Mouse (Mus musculus) lung, embryonic 14.5 days (tissue): Measurements from ENCODE around the gene Ncmap. TPM values are rescaled to one million over a fixed set of nuclear protein-coding genes. Genes with fewer than 3 reads are reported as not detected.

Experiments used
- ATAC-seq: fragments of 200-750 bp; cut with Nextera tagmentation; 2 replicates; pipeline ENCODE4 v1.8.0; 2017; ENCODE audit warnings: mild to moderate bottlenecking, moderate TSS enrichment, moderate library complexity; ENCODE audit not compliant: insufficient read depth
- DNase-seq: peaks from one replicate; pipeline ENCODE4 v3.0.0-alpha.2; 2015
- H3K27ac ChIP-seq: fragments of 300-500 bp; sonication (generic); 2 replicates; pipeline ENCODE4 v1.5.1; 2014; ENCODE audit warnings: low read depth, mild to moderate bottlenecking, moderate library complexity
- H3K27me3 ChIP-seq: fragments of 300-500 bp; sonication (generic); 2 replicates; pipeline ENCODE4 v1.6.1; 2014; ENCODE audit warnings: low read length, control low read depth; ENCODE audit not compliant: insufficient read depth
- H3K36me3 ChIP-seq: fragments of 300-500 bp; sonication (generic); 2 replicates; pipeline ENCODE4 v1.6.1; 2014; ENCODE audit warnings: control low read depth; ENCODE audit not compliant: insufficient read depth
- H3K4me1 ChIP-seq: fragments of 300-500 bp; sonication (generic); 2 replicates; pipeline ENCODE4 v1.6.1; 2014; ENCODE audit warnings: antibody characterized with exemption, control low read depth; ENCODE audit not compliant: insufficient read depth
- H3K4me2 ChIP-seq: fragments of 300-500 bp; sonication (generic); 2 replicates; pipeline ENCODE4 v1.6.1; 2014; ENCODE audit warnings: mild to moderate bottlenecking
- H3K4me3 ChIP-seq: fragments of 300-500 bp; sonication (generic); 2 replicates; pipeline ENCODE4 v1.5.1; 2014; ENCODE audit warnings: low read depth, low read length
- H3K9ac ChIP-seq: fragments of 300-500 bp; sonication (generic); 2 replicates; pipeline ENCODE4 v1.6.1; 2014
- H3K9me3 ChIP-seq: fragments of 300-500 bp; sonication (generic); 2 replicates; pipeline ENCODE4 v1.6.1; 2016; ENCODE audit warnings: low read depth, low read length, control low read depth
- CTCF ChIP-seq: IDR thresholded peaks from 2 replicates; pipeline ENCODE4 v1.5.1; 2016; ENCODE audit warnings: antibody characterized with exemption, low read depth
- WGBS: fragments of 180-500 bp; shearing (Covaris S2); extraction: QIAGEN DNeasy Blood & Tissue Kit; methylation state at CpG from one replicate; pipeline ENCODE4 v1.1.7; 2014; 5-methylcytosine and 5-hydroxymethylcytosine counted together
- polyA plus RNA-seq: library from polyadenylated mRNA; unstranded; fragments of >200 nt; fragmentation: Nextera tagmentation; extraction: Ambion mirVana; gene quantifications from 2 replicates; pipeline ENCODE4 v1.2.1, GENCODE M21; 2014

Gene Ncmap
- 4.6 and 6.9 TPM in 2 replicates for polyA plus RNA-seq

- peak within 1 kb of the TSS; percentile 81 for H3K4me2 ChIP-seq
- peaks cover 30% of the 10 kb centered on the region for H3K27me3 ChIP-seq
- H3K27ac ChIP-seq: no peak within 1 kb of the TSS
- H3K9ac ChIP-seq: peak within 1 kb of the TSS; percentile 46
- H3K36me3 ChIP-seq: no peaks in the 10 kb centered on the region
- TF ChIP-seq CTCF: no peak
- WGBS: 2% methylated on average over 29 of the region's 29 CpGs
- ATAC-seq: peak; percentile 44; the same call in 1 of the 2 replicates
- DNase-seq: no peak
- H3K4me1 ChIP-seq: no peaks in the 10 kb centered on the region
- peak within 1 kb of the TSS; percentile 41 for H3K4me3 ChIP-seq
- no peaks in the 10 kb centered on the region for H3K9me3 ChIP-seq
Observed at GRCm38 (mm10) chr4:135397991-135398390, at the start of gene Ncmap. Gene Ncmap (minus strand): TSS chr4:135398227.

- no peaks in the 10 kb centered on the region for H3K27me3 ChIP-seq
- WGBS: 70% methylated on average over 5 of the region's 5 CpGs
- H3K27ac ChIP-seq: no peak overlapping the region
- no peak overlapping the region for H3K4me2 ChIP-seq
- no peaks in the 10 kb centered on the region for H3K4me1 ChIP-seq
- H3K36me3 ChIP-seq: no peaks in the 10 kb centered on the region
- ATAC-seq (no peak), DNase-seq (no peak)
- no peak overlapping the region for H3K9ac ChIP-seq
- no peaks in the 10 kb centered on the region for H3K9me3 ChIP-seq
- H3K4me3 ChIP-seq: no peak overlapping the region
- TF ChIP-seq CTCF: no peak
Observed at GRCm38 (mm10) chr4:135442473-135442872, 44.4 kb upstream of the Ncmap start.

- no peak overlapping the region for H3K9ac ChIP-seq
- no peaks in the 10 kb centered on the region for H3K36me3 ChIP-seq
- DNase-seq: peak; percentile 71
- no peaks in the 10 kb centered on the region for H3K27me3 ChIP-seq
- no peak for ATAC-seq
- no peak overlapping the region; the same call in 1 of the 2 replicates for H3K4me2 ChIP-seq
- no peaks in the 10 kb centered on the region for H3K9me3 ChIP-seq
- peak; percentile 83 for TF ChIP-seq CTCF
- 28% methylated on average over 9 of the region's 9 CpGs for WGBS
- no peaks in the 10 kb centered on the region for H3K4me1 ChIP-seq
- H3K4me3 ChIP-seq: no peak overlapping the region
- 0 out of 2 replicates have a peak overlapping the region, but pooled peaks have one; percentile 71 for H3K27ac ChIP-seq
Observed at GRCm38 (mm10) chr4:135439904-135440522, 42.0 kb upstream of the Ncmap start.

- no peak overlapping the region for H3K9ac ChIP-seq
- peak; percentile 88 for DNase-seq
Observed at GRCm38 (mm10) chr4:135439188-135439647, 41.2 kb upstream of the Ncmap start.

GRCm38 (mm10) chr4:135437924-135438323, 39.9 kb upstream of the Ncmap start:
- no peak for TF ChIP-seq CTCF
- no peaks in the 10 kb centered on the region for H3K27me3 ChIP-seq
- H3K36me3 ChIP-seq: no peaks in the 10 kb centered on the region
- ATAC-seq (no peak), DNase-seq (no peak)
- H3K4me3 ChIP-seq: no peak overlapping the region
- no peak overlapping the region for H3K27ac ChIP-seq
- H3K9me3 ChIP-seq: no peaks in the 10 kb centered on the region
- H3K4me2 ChIP-seq: no peak overlapping the region
- H3K9ac ChIP-seq: no peak overlapping the region
- peaks cover 2% of the 10 kb centered on the region; the same call in 1 of the 2 replicates for H3K4me1 ChIP-seq

More at GRCm38 (mm10) chr4:135439188-135439647, 41.2 kb upstream of the Ncmap start:
- peak overlapping the region; percentile 71 for H3K27ac ChIP-seq
- H3K36me3 ChIP-seq: no peaks in the 10 kb centered on the region
- WGBS: 4% methylated on average over 15 of the region's 15 CpGs
- no peak for TF ChIP-seq CTCF
- H3K4me1 ChIP-seq: no peaks in the 10 kb centered on the region
- H3K4me3 ChIP-seq: no peak overlapping the region
- H3K4me2 ChIP-seq: peak overlapping the region; percentile 39
- no peaks in the 10 kb centered on the region for H3K9me3 ChIP-seq
- H3K27me3 ChIP-seq: no peaks in the 10 kb centered on the region
- ATAC-seq: peak; percentile 94

- H3K27me3 ChIP-seq: no peaks in the 10 kb centered on the region
- peaks cover 4% of the 10 kb centered on the region; the same call in 1 of the 2 replicates for H3K4me1 ChIP-seq
- no peaks in the 10 kb centered on the region for H3K9me3 ChIP-seq
- H3K36me3 ChIP-seq: no peaks in the 10 kb centered on the region
- 48% methylated on average over 13 of the region's 13 CpGs for WGBS
- no peak overlapping the region for H3K9ac ChIP-seq
- H3K4me3 ChIP-seq: no peak overlapping the region
- DNase-seq (peak; percentile 55), ATAC-seq (no peak)
- no peak overlapping the region for H3K4me2 ChIP-seq
- no peak overlapping the region for H3K27ac ChIP-seq
- no peak for TF ChIP-seq CTCF
Observed at GRCm38 (mm10) chr4:135436291-135436690, 38.3 kb upstream of the Ncmap start.

GRCm38 (mm10) chr4:135434395-135434789, 36.4 kb upstream of the Ncmap start:
- Histone ChIP-seq H3K9me3 (no peaks in the 10 kb centered on the region), H3K4me1 (peaks cover 4% of the 10 kb centered on the region; the same call in 1 of the 2 replicates), H3K27ac (no peak overlapping the region), H3K27me3 (no peaks in the 10 kb centered on the region), H3K9ac (peak overlapping the region; percentile 49), H3K36me3 (no peaks in the 10 kb centered on the region), H3K4me3 (peak overlapping the region; percentile 70), H3K4me2 (peak overlapping the region; percentile 93)
- TF ChIP-seq CTCF: no peak
- no peak; the same call in 1 of the 2 replicates for ATAC-seq
- 20% methylated on average over 11 of the region's 11 CpGs for WGBS
- DNase-seq: no peak
